Mouse (Mus musculus) lung, postnatal 0 days (tissue): Measurements from ENCODE around the gene Rtn1.

Experiments
- CTCF ChIP-seq: IDR thresholded peaks from 2 replicates; pipeline ENCODE4 v1.5.1; 2016; ENCODE audit warnings: antibody characterized with exemption, mild to moderate bottlenecking
- EP300 ChIP-seq: IDR thresholded peaks from 2 replicates; pipeline ENCODE4 v1.6.1; 2016; ENCODE audit warnings: antibody characterized with exemption, mild to moderate bottlenecking, control low read depth

GRCm38 (mm10) chr12:72364543-72364942 lies 44.3 kb downstream of the Rtn1 start:
- TF ChIP-seq CTCF (no peak), EP300 (no peak)
